Mouse (Mus musculus) C2C12 (cell line): ENCODE measurements around the gene Bicral. TPM values are rescaled to one million over a fixed set of nuclear protein-coding genes. Genes with fewer than 3 reads are reported as not detected.
A peak's percentile ranks its signal among the peaks of the same experiment; 100 is the strongest.

ENCODE experiments used
- H3K27me3 ChIP-seq: one replicate; pipeline ENCODE4 v1.6.1; 2011; ENCODE audit not compliant: control insufficient read depth, insufficient read depth, insufficient read length
- H3K36me3 ChIP-seq: one replicate; pipeline ENCODE4 v1.6.1; 2011; ENCODE audit not compliant: control insufficient read depth, insufficient read depth
- H3K4me3 ChIP-seq: one replicate; pipeline ENCODE4 v1.5.1; 2011; ENCODE audit warnings: mild to moderate bottlenecking, control low read depth; ENCODE audit not compliant: poor library complexity, insufficient read depth, severe bottlenecking
- H3K79me2 ChIP-seq: one replicate; pipeline ENCODE4 v1.6.1; 2011; ENCODE audit not compliant: control insufficient read depth, insufficient read depth
- H3K79me3 ChIP-seq: one replicate; pipeline ENCODE4 v1.6.1; 2011; ENCODE audit warnings: low read depth, control low read depth
- H3ac ChIP-seq: one replicate; pipeline ENCODE3; 2011; ENCODE audit warnings: low read depth; ENCODE audit not compliant: control insufficient read depth, insufficient read length
- CEBPB ChIP-seq: IDR thresholded peaks from one replicate; pipeline ENCODE4 v1.6.1; 2011; ENCODE audit warnings: low read depth, mild to moderate bottlenecking, control low read depth, moderate library complexity
- CTCF ChIP-seq: IDR thresholded peaks from one replicate; pipeline ENCODE4 v1.5.1; 2011; ENCODE audit not compliant: control insufficient read depth, insufficient read depth, insufficient read length
- FOSL1 ChIP-seq: IDR thresholded peaks from one replicate; pipeline ENCODE4 v1.8.0; 2011; ENCODE audit warnings: mild to moderate bottlenecking, low read length; ENCODE audit not compliant: poor library complexity, insufficient read depth, severe bottlenecking
- MAX ChIP-seq: IDR thresholded peaks from one replicate; pipeline ENCODE4 v1.6.1; 2011; ENCODE audit warnings: mild to moderate bottlenecking, control low read depth
- MYOD1 ChIP-seq: IDR thresholded peaks from one replicate; pipeline ENCODE4 v1.6.1; 2011; ENCODE audit warnings: low read depth; ENCODE audit not compliant: control insufficient read depth, insufficient read length
- MYOG ChIP-seq: IDR thresholded peaks from one replicate; pipeline ENCODE4 v1.6.1; 2011; ENCODE audit not compliant: control insufficient read depth, insufficient read length; ENCODE audit errors: extremely low read depth
- USF1 ChIP-seq: IDR thresholded peaks from one replicate; pipeline ENCODE4 v1.6.1; 2011; ENCODE audit warnings: low read depth, mild to moderate bottlenecking, control low read depth, moderate library complexity
- long read RNA-seq, 2 experiments: library from polyadenylated mRNA; unstranded; transcript quantifications; one replicate each; pipeline ENCODE4 v2.0.0; 2019 to 2020
- polyA plus RNA-seq: library from polyadenylated mRNA; unstranded; fragments of >200 nt; fragmentation: generic; extraction: Trizol; gene quantifications from one replicate; pipeline ENCODE4 v1.2.1, GENCODE M21; 2012; ENCODE audit warnings: missing spikeins

The Bicral gene
- 3.9 TPM for polyA plus RNA-seq
- long read RNA-seq, experiment 1, partial matches to known transcripts: 1 of 2 reads
- long read RNA-seq, experiment 1, other reads (novel, unspliced or antisense): 1 of 2 reads
- long read RNA-seq, experiment 2, partial matches to known transcripts: 0 of 2 reads
- long read RNA-seq, experiment 2, other reads (novel, unspliced or antisense): 2 of 2 reads

GRCm38 (mm10) chr17:46857903-46858748 lies at the start of gene Bicral:
Gene Bicral, minus strand, starts transcription at chr17:46858482.
- H3K27me3 ChIP-seq: no peaks in the 10 kb centered on the region
- peaks cover 3% of the 10 kb centered on the region for H3K36me3 ChIP-seq
- peaks cover 43% of the 10 kb centered on the region for H3K79me2 ChIP-seq
- H3K79me3 ChIP-seq: peaks cover 34% of the 10 kb centered on the region
- TF ChIP-seq CEBPB: no peak
- no peak for TF ChIP-seq FOSL1
- no peak for TF ChIP-seq CTCF
- no peak for TF ChIP-seq MAX
- TF ChIP-seq MYOG: no peak
- H3K4me3 ChIP-seq: peak within 1 kb of the TSS; percentile 97
- H3ac ChIP-seq: peak within 1 kb of the TSS; percentile 99

GRCm38 (mm10) chr17:46903876-46904490 lies 45.7 kb upstream of the Bicral start:
- Histone ChIP-seq H3ac (no peak overlapping the region), H3K27me3 (no peaks in the 10 kb centered on the region), H3K79me2 (no peaks in the 10 kb centered on the region), H3K79me3 (no peaks in the 10 kb centered on the region), H3K4me3 (no peak overlapping the region), H3K36me3 (no peaks in the 10 kb centered on the region)
- TF ChIP-seq MYOG (no peak), CTCF (peak; percentile 70), CEBPB (no peak)

- Histone ChIP-seq H3K27me3 (no peaks in the 10 kb centered on the region), H3ac (no peak overlapping the region), H3K36me3 (no peaks in the 10 kb centered on the region), H3K79me3 (no peaks in the 10 kb centered on the region), H3K4me3 (no peak overlapping the region), H3K79me2 (no peaks in the 10 kb centered on the region)
- TF ChIP-seq USF1 (no peak), MYOG (no peak), CTCF (no peak), FOSL1 (no peak), CEBPB (no peak)
These were observed 42.7 kb upstream of the Bicral start for GRCm38 (mm10) chr17:46900941-46901340.

GRCm38 (mm10) chr17:46897221-46897950 lies 39.1 kb upstream of the Bicral start:
- H3K4me3 ChIP-seq: no peak overlapping the region
- peaks cover 14% of the 10 kb centered on the region for H3K79me2 ChIP-seq
- H3K27me3 ChIP-seq: no peaks in the 10 kb centered on the region
- peaks cover 4% of the 10 kb centered on the region for H3K36me3 ChIP-seq
- H3K79me3 ChIP-seq: peaks cover 8% of the 10 kb centered on the region
- TF ChIP-seq MAX (no peak), CEBPB (no peak), MYOD1 (no peak)
- no peak overlapping the region for H3ac ChIP-seq

- Histone ChIP-seq H3K27me3 (no peaks in the 10 kb centered on the region), H3K36me3 (peaks cover 4% of the 10 kb centered on the region), H3ac (no peak overlapping the region), H3K79me3 (peaks cover 24% of the 10 kb centered on the region), H3K4me3 (no peak overlapping the region), H3K79me2 (peaks cover 33% of the 10 kb centered on the region)
- TF ChIP-seq CEBPB: no peak
- TF ChIP-seq USF1: no peak
- no peak for TF ChIP-seq MAX
- no peak for TF ChIP-seq CTCF
- no peak for TF ChIP-seq FOSL1
- no peak for TF ChIP-seq MYOG
- TF ChIP-seq MYOD1: no peak
These were observed 37.1 kb upstream of the Bicral start for GRCm38 (mm10) chr17:46895426-46895825.
